Mouse (Mus musculus) adrenal gland, adult (tissue): ENCODE data around the gene B3gnt8.

Experiments
- DNase-seq, 2 experiments: peaks; one replicate each; pipeline ENCODE4 v3.0.0; 2022 to 2023; ENCODE audit warnings: low spot score in 1 of 2; ENCODE audit not compliant: inconsistent age in 2 of 2

The B3gnt8 gene

DNA sequence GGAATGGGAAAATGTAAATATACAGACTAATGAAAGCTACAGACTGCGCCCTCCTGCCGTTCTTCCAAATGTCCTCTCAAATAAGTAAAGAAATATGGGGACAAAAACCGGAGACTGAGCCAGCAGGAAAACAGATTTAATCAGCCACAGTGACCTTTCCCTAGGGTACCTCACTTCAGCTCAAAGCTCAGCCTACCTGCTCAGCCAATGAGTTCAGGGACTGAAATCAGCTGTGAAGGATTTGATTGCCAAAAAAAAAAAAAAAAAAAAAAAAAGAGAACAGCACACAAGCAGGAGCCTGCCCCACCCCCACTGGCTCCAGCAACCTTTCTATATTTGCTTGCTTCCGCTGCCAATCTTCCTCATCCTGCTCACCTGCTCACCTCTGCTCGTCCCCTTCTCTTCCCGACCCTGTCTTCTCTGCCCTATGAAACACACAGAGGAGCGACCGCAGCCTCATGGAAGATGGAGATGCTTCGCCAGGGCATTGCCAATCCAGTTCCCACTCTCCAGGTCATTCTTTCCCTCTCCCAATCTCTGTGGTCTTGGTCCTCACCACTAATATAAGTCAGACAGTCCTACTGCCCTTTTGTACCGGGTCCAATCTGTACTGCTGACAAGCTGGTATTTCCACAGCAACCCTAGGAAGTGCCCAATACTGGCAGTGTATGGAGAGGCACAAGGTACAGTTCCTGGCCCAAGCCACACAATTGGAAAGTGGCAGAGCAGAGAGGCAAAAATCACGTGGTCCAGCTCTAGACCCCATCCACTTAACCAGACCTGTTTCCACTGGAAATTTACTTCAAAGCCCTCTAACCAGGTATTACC lies 29.4 kb downstream of the B3gnt8 start:
- peak in 1 of 2 experiments; percentile 45 for DNase-seq

- DNase-seq = peak in 1 of 2 experiments; percentile 63
Observed at GRCm38 (mm10) chr7:25657785-25658184, 31.3 kb downstream of the B3gnt8 start.

DNA sequence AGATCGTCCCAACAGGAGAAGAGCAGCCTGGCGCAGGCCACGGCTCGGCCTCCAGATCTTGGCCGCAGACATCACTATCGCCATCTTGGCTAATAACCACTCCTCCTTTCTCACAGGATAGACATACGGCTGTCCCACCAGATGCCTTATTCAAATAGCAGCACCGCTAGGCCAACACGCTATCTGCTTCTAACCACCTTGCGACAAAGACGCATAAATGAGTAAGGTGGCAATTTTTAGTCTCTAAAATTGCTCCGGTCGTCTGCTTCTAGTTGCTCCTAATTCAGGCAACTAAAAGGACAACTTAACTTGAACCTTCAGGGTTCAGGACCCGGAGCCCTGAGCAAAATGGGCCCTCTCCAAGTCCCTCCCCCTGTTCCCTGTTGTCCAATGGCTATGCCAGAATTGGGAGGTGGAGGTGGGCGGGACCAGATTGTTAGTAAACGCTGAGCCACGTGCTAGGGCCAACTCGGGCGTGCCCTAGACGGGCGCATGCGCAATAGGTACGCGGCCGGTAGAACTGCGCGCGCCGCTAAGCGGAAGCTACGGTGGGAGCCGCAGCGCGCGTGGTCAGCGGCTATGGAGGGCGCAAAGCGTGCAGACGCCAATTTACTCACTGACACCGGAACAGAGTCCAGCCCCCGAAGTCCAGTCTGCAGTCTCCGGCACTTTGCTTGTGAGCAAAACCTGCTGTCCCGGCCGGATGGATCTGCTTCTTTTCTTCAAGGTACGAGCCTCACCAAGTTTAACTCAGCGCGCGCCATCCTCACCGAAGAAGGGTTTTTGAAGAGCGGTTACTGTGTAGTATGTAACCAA lies 32.4 kb downstream of the B3gnt8 start, which contains the start of the genes Bckdha and Exosc5:
TSS of gene Bckdha (minus strand) at position 325 of the 816 bp plus-strand sequence.
TSS of gene Exosc5 (plus strand) at position 508 of the 816 bp plus-strand sequence.
- peak; percentile 99 to 100 for DNase-seq

- no peak for DNase-seq
Observed at GRCm38 (mm10) chr7:25666381-25666780, 39.9 kb downstream of the B3gnt8 start.

DNA sequence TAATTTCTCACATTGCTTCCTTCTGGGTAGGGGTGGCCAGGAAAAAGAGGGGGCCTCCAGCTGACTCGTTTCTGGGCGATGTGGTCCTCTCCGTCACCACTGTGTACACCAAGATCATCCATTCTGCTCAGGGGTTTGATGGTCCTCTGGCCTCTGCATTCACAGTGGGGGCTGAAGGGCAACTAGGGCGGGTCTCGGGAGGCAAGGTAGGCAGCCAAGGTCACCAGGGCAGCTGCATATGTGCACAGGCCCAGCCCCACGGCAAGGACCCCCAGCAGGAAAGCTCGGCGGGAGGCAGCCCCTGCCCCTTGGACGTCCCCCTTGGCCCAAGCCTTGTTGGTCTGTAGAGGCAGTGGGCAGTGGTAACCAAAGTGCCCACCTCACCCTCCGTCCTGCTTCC lies 42.7 kb downstream of the B3gnt8 start:
- no peak for DNase-seq

DNA sequence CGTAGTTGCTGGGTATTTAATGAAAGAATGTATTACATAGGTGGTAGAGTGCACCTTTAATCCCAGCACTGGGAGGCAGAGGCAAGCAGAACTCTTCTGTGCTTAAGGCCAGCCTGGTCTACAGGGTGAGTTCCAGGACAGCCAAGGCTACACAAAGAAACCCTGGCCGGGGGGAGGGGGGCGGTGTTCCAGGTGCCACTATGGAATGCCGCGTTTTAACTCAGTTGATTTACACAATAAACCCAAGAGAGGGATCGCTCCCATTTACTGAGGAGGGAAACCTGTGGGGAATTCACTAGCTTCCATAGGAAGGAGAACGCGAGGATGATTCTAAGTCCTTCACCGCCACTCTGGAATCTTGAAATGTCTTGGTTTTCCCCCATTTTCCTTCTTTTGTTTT lies 43.2 kb downstream of the B3gnt8 start:
- no peak for DNase-seq

GRCm38 (mm10) chr7:25670096-25670495 lies 43.6 kb downstream of the B3gnt8 start:
- DNase-seq = no peak

DNA sequence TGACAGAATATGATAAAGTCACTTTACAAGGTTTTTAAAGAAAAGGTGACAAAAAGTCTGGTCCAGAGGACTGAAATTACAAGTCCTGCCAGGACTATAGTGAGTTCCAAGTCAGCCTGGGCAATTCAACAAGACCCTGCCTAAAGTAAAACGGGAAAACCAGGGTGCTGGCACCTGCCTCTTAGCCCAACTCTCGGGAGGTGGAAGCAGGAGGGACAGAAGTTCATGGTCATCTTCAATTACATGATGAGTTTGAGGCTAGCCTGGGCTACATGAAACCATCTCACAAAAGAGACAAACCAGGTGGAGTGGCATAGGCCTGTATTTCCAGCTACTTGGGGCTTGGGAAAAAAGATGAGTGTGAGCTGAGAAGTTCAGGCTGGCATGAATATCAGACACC lies 45.2 kb downstream of the B3gnt8 start:
- no peak for DNase-seq

DNA sequence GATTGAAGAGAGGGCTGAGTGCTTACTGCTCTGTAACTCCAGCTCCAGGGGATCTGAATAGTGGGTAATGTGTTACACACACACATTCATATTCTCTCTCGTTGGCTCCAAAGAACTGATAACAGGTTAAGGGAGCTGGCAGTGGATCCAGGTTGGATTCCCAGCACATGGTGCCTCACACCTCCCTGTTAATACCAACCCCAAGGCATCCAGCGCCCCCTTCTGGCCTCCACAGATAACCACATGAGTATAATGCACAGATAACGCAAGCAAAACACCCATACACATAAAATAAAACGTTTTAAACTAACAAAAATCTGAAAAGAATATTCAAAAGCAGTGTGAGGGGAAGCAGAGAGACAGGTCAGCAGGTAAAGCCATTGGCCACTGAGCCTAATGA lies 46.0 kb downstream of the B3gnt8 start:
- no peak for DNase-seq

DNA sequence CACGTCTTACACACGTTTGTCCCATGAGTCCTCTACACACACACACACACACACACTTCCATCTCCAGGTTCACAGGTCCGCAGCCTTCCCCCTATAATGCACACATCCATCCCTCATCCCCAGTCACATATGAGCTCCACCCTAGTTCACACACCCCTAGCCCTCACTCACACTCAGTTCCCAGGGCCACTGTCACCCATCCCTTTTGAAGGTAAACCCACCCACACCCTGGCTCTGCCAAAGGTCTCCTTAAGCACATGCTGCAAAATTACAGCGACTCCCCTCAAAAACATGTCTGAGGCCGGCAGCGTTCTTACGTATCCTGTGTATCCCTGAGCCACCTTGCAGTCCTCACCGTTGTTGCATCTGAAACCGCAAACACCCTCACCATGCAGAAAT lies 47.8 kb downstream of the B3gnt8 start:
- no peak for DNase-seq

- no peak for DNase-seq
Observed at GRCm38 (mm10) chr7:25674719-25675300, 48.4 kb downstream of the B3gnt8 start, which contains the start of gene Tmem91. TSS of gene Tmem91 (minus strand) at chr7:25675166.

- DNase-seq = no peak
Observed at GRCm38 (mm10) chr7:25675405-25675804, 49.0 kb downstream of the B3gnt8 start.

- peak; percentile 71 to 87 for DNase-seq
Observed at GRCm38 (mm10) chr7:25676085-25676781, 49.8 kb downstream of the B3gnt8 start.

- no peak for DNase-seq
Observed at GRCm38 (mm10) chr7:25677013-25677412, 50.6 kb downstream of the B3gnt8 start.

DNA sequence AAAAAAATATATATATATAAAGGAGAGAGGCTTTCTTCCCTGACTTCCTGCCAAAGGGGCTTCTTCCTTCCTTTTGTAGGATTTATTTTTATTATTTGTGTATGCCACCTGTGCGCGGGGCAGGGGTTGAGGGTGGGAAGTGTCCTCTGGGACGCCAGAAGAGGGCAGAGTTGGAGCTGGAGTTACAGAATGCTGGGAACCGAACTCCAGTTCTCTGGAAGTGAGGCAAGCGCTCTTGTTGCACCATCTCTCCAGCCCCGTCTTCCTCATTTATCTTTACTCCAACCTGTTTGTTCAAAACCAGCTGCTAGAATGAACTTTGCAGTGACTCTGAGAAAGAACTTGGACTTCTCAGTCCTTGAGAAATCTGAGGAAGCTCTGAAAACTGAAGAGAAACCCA lies 53.5 kb downstream of the B3gnt8 start:
- no peak for DNase-seq

DNA sequence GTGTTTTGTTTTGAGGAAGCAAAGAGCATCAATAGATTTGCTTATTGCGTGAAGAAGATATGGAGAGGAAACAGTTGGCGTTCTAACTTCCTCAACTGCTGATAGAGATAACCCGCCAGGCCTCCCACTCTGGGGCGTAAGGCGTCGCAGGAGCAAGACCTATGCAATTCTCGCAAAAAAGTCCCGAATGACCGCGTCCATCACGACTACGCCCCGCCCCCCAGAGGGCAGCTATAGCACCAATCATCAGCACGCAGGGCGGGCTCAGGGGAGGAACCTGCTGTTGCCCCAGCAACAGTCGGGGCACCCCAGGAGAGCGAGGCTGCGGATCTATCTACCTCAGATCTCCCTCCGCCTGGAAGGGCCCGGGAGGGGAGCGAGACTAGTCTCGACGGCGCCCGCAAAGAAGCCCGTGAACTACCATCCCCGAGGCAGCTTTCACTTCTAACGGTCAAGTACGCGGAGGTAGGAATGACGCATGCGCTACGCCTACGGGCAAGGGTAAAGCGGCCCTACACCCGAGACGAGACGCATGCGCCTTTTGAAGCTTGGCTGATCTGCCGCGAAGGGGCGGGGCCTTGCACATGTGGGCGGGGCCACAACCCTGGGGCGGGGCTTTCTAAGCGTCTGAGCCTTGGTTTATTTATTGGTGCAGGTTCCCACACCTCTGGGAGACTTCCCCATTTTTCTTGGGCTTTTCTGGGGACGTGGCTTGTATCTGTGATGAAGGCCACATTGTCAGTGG lies 54.2 kb downstream of the B3gnt8 start, which contains the start of gene B9d2:
TSS of gene B9d2 (plus strand) at position 267 of the 745 bp plus-strand sequence.
- DNase-seq = peak; percentile 97 to 100

- peak in 1 of 2 experiments; percentile 53 for DNase-seq
Observed at GRCm38 (mm10) chr7:25681341-25682231, 55.1 kb downstream of the B3gnt8 start.

DNA sequence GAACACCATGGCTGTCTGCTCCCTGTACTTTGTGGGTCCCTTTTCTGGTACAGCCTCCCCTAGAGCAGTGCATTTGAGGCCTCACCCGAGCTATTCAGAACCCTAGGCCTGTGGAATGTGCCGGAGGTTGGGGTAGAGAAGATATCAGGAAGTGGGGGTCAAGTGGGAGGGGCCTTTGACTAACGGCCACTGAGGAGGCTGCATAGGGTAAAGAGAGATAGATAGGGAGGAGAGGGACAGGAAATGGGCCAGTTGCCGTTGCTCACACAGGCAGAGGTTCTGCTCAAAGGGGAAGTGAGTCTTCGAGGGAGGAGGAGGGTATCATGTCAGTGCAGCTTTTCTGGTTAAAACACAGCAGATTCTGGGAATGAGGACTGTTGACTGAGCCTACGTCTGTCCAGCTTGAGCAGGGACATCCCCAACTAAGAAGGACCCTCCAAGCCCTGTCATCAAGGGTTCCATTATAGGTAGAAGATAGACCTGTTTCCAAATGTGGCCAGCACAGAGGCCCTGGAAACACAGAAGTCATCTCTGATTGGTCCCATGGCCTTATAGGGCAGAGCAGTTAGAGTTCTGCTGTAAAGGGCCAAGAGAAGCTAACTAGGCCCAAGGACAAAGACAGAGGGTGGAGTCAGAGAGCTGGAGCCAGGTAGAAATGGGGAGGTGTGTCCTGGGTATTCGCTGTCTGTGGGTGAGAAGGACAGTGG lies 57.2 kb downstream of the B3gnt8 start:
- no peak for DNase-seq
